Mouse (Mus musculus) spleen, adult 2 months (tissue): ENCODE results near the gene Ermap.

Source experiments
- CTCF ChIP-seq: fragments of 200-500 bp; IDR thresholded peaks from 2 replicates; pipeline ENCODE4 v1.5.1; 2011; ENCODE audit warnings: mild to moderate bottlenecking, inconsistent platforms; ENCODE audit not compliant: insufficient read depth, insufficient read length, insufficient replicate concordance; ENCODE audit errors: extremely low read depth
- POLR2A ChIP-seq: fragments of 200-500 bp; IDR thresholded peaks from 2 replicates; pipeline ENCODE4 v1.6.1; 2011; ENCODE audit warnings: low read depth, low read length, inconsistent platforms

DNA sequence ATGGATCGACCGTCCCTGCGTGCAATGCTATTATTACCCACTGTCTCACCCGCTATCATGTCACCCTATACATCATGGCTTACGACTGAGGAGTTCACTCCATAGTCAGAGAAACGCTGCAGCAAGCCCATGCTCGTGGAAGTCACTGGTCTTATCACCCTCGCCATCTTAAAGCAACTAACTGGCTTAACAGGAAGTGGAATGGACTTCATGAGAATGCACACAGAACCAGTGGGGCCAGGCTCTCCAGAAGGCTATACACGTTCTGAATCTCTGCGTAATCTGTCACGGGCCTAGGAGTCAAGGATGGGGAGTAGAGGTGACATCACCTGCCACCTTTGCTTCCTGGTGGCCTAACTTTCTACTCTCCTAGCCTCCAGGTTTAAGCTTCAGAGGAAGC, 41.1 kb downstream of the Ermap start:
- TF ChIP-seq POLR2A (no peak), CTCF (no peak)
